Mouse (Mus musculus) midbrain, embryonic 15.5 days (tissue): Measurements from ENCODE around the gene Tm4sf5. TPM values are rescaled to one million over a fixed set of nuclear protein-coding genes. Genes with fewer than 3 reads are reported as not detected.
A peak's percentile ranks its signal among the peaks of the same experiment; 100 is the strongest.
"Not testable (repeated sequence)": the region's sequence is repeated elsewhere in the genome, so short reads cannot be mapped to it uniquely, and the experiment has no call there.

ENCODE experiments used
- ATAC-seq: fragments of 200-750 bp; cut with Nextera tagmentation; replicated peaks from 2 replicates; pipeline ENCODE4 v1.8.0; 2017; ENCODE audit warnings: moderate TSS enrichment
- H3K27ac ChIP-seq: fragments of 300-500 bp; sonication (generic); 2 replicates; pipeline ENCODE4 v1.5.1; 2015; ENCODE audit warnings: mild to moderate bottlenecking, inconsistent platforms
- H3K27me3 ChIP-seq: fragments of 300-500 bp; sonication (generic); replicated peaks from 2 replicates; pipeline ENCODE4 v1.6.1; 2015; ENCODE audit warnings: inconsistent platforms
- H3K36me3 ChIP-seq: fragments of 300-500 bp; sonication (generic); replicated peaks from 2 replicates; pipeline ENCODE4 v1.6.1; 2015; ENCODE audit warnings: inconsistent platforms
- H3K4me1 ChIP-seq: fragments of 300-500 bp; sonication (generic); 2 replicates; pipeline ENCODE4 v1.6.1; 2015; ENCODE audit warnings: inconsistent platforms
- H3K4me2 ChIP-seq: fragments of 300-500 bp; sonication (generic); 2 replicates; pipeline ENCODE4 v1.6.1; 2015; ENCODE audit warnings: inconsistent platforms, mild to moderate bottlenecking, moderate library complexity
- H3K4me3 ChIP-seq: fragments of 300-500 bp; sonication (generic); 2 replicates; pipeline ENCODE4 v1.5.1; 2015; ENCODE audit warnings: mild to moderate bottlenecking, inconsistent platforms
- H3K9ac ChIP-seq: fragments of 300-500 bp; sonication (generic); 2 replicates; pipeline ENCODE4 v1.6.1; 2015; ENCODE audit warnings: mild to moderate bottlenecking, inconsistent platforms
- H3K9me3 ChIP-seq: fragments of 300-500 bp; sonication (generic); 2 replicates; pipeline ENCODE4 v1.6.1; 2016; ENCODE audit warnings: inconsistent platforms
- WGBS: fragments of 180-500 bp; shearing (Covaris S2); methylation state at CpG from one replicate; pipeline ENCODE4 v1.1.7; 2015; ENCODE audit warnings: mixed read lengths; 5-methylcytosine and 5-hydroxymethylcytosine counted together
- polyA plus RNA-seq: library from polyadenylated mRNA; unstranded; fragments of >200 nt; fragmentation: Nextera tagmentation; extraction: Ambion mirVana; gene quantifications from 2 replicates; pipeline ENCODE4 v1.2.1, GENCODE M21; 2015

Tm4sf5 gene
- polyA plus RNA-seq, 1 experiment from 2014 or later = 3.8 TPM

- Histone ChIP-seq H3K4me1 (peaks cover 9% of the 10 kb centered on the region), H3K4me3 (no peak overlapping the region), H3K4me2 (no peak overlapping the region), H3K36me3 (no peaks in the 10 kb centered on the region), H3K27me3 (no peaks in the 10 kb centered on the region), H3K27ac (no peak overlapping the region), H3K9me3 (no peaks in the 10 kb centered on the region), H3K9ac (no peak overlapping the region)
- WGBS = 77% methylated on average over 7 of the region's 7 CpGs
- no peak for ATAC-seq
Observed at GRCm38 (mm10) chr11:70512709-70513342, 7.8 kb downstream of the Tm4sf5 start.

GRCm38 (mm10) chr11:70513520-70513919 lies 8.5 kb downstream of the Tm4sf5 start:
- H3K4me1 ChIP-seq = peaks cover 9% of the 10 kb centered on the region
- H3K27ac ChIP-seq = no peak overlapping the region
- no peaks in the 10 kb centered on the region for H3K27me3 ChIP-seq
- 47% methylated on average over 11 of the region's 11 CpGs for WGBS
- ATAC-seq = no peak
- no peaks in the 10 kb centered on the region for H3K36me3 ChIP-seq
- no peak overlapping the region for H3K4me2 ChIP-seq
- H3K9ac ChIP-seq = no peak overlapping the region
- H3K4me3 ChIP-seq = no peak overlapping the region
- no peaks in the 10 kb centered on the region for H3K9me3 ChIP-seq

- H3K4me2 ChIP-seq = no peak within 1 kb of the TSS
- no peak for ATAC-seq
- no peaks in the 10 kb centered on the region for H3K27me3 ChIP-seq
- H3K4me3 ChIP-seq = no peak within 1 kb of the TSS
- 88% methylated on average over 7 of the region's 7 CpGs for WGBS
- no peaks in the 10 kb centered on the region for H3K36me3 ChIP-seq
- H3K4me1 ChIP-seq = peaks cover 9% of the 10 kb centered on the region
- H3K9me3 ChIP-seq = no peaks in the 10 kb centered on the region
- H3K9ac ChIP-seq = no peak within 1 kb of the TSS
- no peak within 1 kb of the TSS for H3K27ac ChIP-seq
Observed at GRCm38 (mm10) chr11:70514288-70514687, 9.2 kb downstream of the Tm4sf5 start, which contains the start of gene Vmo1. TSS of gene Vmo1 (minus strand) at chr11:70514616.

GRCm38 (mm10) chr11:70516352-70516751 lies 11.3 kb downstream of the Tm4sf5 start:
- no peak overlapping the region for H3K4me3 ChIP-seq
- WGBS = 17% methylated on average over 2 of the region's 2 CpGs
- H3K27ac ChIP-seq = no peak overlapping the region
- H3K36me3 ChIP-seq = no peaks in the 10 kb centered on the region
- ATAC-seq = no peak
- H3K9me3 ChIP-seq = no peaks in the 10 kb centered on the region
- no peaks in the 10 kb centered on the region for H3K27me3 ChIP-seq
- peaks cover 9% of the 10 kb centered on the region; the same call in 1 of the 2 replicates for H3K4me1 ChIP-seq
- H3K4me2 ChIP-seq = no peak overlapping the region
- H3K9ac ChIP-seq = no peak overlapping the region

- Histone ChIP-seq H3K4me1 (peaks cover 9% of the 10 kb centered on the region; the same call in 1 of the 2 replicates), H3K9me3 (no peaks in the 10 kb centered on the region), H3K36me3 (no peaks in the 10 kb centered on the region), H3K9ac (no peak overlapping the region), H3K27ac (no peak overlapping the region), H3K27me3 (no peaks in the 10 kb centered on the region), H3K4me3 (no peak overlapping the region), H3K4me2 (no peak overlapping the region)
- WGBS = 52% methylated on average over 1 of the region's 1 CpGs
- no peak for ATAC-seq
Observed at GRCm38 (mm10) chr11:70518436-70518835, 13.4 kb downstream of the Tm4sf5 start.

- H3K9ac ChIP-seq = peak within 1 kb of the TSS; percentile 27; the same call in 1 of the 2 replicates
- H3K9me3 ChIP-seq = no peaks in the 10 kb centered on the region
- no peaks in the 10 kb centered on the region for H3K27me3 ChIP-seq
- peak within 1 kb of the TSS; percentile 40; the same call in 1 of the 2 replicates for H3K27ac ChIP-seq
- ATAC-seq = no peak
- peaks cover 9% of the 10 kb centered on the region; the same call in 1 of the 2 replicates for H3K4me1 ChIP-seq
- H3K4me3 ChIP-seq = peak within 1 kb of the TSS; percentile 15
- H3K36me3 ChIP-seq = no peaks in the 10 kb centered on the region
- WGBS = 84% methylated on average over 10 of the region's 10 CpGs
- H3K4me2 ChIP-seq = peak within 1 kb of the TSS; percentile 48
Observed at GRCm38 (mm10) chr11:70518923-70519322, 13.9 kb downstream of the Tm4sf5 start, which contains the start of gene Gltpd2. TSS of gene Gltpd2 (plus strand) at chr11:70519196.

- Histone ChIP-seq H3K4me1 (peaks cover 12% of the 10 kb centered on the region; the same call in 1 of the 2 replicates), H3K27me3 (no peaks in the 10 kb centered on the region), H3K27ac (peak overlapping the region; percentile 40; the same call in 1 of the 2 replicates), H3K9ac (peak overlapping the region; percentile 27; the same call in 1 of the 2 replicates), H3K4me3 (peak overlapping the region; percentile 15), H3K4me2 (peak overlapping the region; percentile 48), H3K9me3 (no peaks in the 10 kb centered on the region), H3K36me3 (no peaks in the 10 kb centered on the region)
- WGBS = 8% methylated on average over 41 of the region's 41 CpGs
- ATAC-seq = no peak; the same call in 1 of the 2 replicates
Observed at GRCm38 (mm10) chr11:70520178-70520769, 15.2 kb downstream of the Tm4sf5 start.

GRCm38 (mm10) chr11:70523306-70523989 lies 18.4 kb downstream of the Tm4sf5 start:
- not testable (repeated sequence) for ATAC-seq, H3K4me3 ChIP-seq, H3K9ac ChIP-seq, H3K9me3 ChIP-seq, H3K4me2 ChIP-seq, H3K27me3 ChIP-seq, H3K27ac ChIP-seq
- peaks cover 15% of the 10 kb centered on the region; the same call in 1 of the 2 replicates for H3K36me3 ChIP-seq
- 87% methylated on average over 8 of the region's 8 CpGs for WGBS
- peaks cover 23% of the 10 kb centered on the region for H3K4me1 ChIP-seq

- H3K4me2 ChIP-seq = peak overlapping the region; percentile 68
- H3K4me1 ChIP-seq = peaks cover 21% of the 10 kb centered on the region
- H3K9ac ChIP-seq = 0 out of 2 replicates have a peak overlapping the region, but pooled peaks have one; percentile 22
- H3K27ac ChIP-seq = no peak overlapping the region
- no peaks in the 10 kb centered on the region for H3K9me3 ChIP-seq
- H3K4me3 ChIP-seq = peak overlapping the region; percentile 71
- no peaks in the 10 kb centered on the region for H3K27me3 ChIP-seq
- 5% methylated on average over 8 of the region's 8 CpGs for WGBS
- peak; percentile 38 for ATAC-seq
- peaks cover 19% of the 10 kb centered on the region; the same call in 1 of the 2 replicates for H3K36me3 ChIP-seq
Observed at GRCm38 (mm10) chr11:70524782-70525181, 19.7 kb downstream of the Tm4sf5 start.

GRCm38 (mm10) chr11:70525184-70525678 lies 20.2 kb downstream of the Tm4sf5 start, which contains the start of gene Psmb6:
TSS of gene Psmb6 (plus strand) at chr11:70525367.
- Histone ChIP-seq H3K4me2 (peak within 1 kb of the TSS; percentile 68), H3K27me3 (no peaks in the 10 kb centered on the region), H3K9me3 (no peaks in the 10 kb centered on the region), H3K9ac (peak within 1 kb of the TSS; percentile 64), H3K4me1 (peaks cover 16% of the 10 kb centered on the region), H3K4me3 (peak within 1 kb of the TSS; percentile 71), H3K27ac (peak within 1 kb of the TSS; percentile 74), H3K36me3 (peaks cover 19% of the 10 kb centered on the region; the same call in 1 of the 2 replicates)
- under 1% methylated on average over 25 of the region's 26 CpGs for WGBS
- peak; percentile 92 for ATAC-seq

GRCm38 (mm10) chr11:70525726-70526125 lies 20.7 kb downstream of the Tm4sf5 start:
- Histone ChIP-seq H3K27ac (peak overlapping the region; percentile 74), H3K36me3 (peaks cover 19% of the 10 kb centered on the region; the same call in 1 of the 2 replicates), H3K4me2 (peak overlapping the region; percentile 68), H3K27me3 (no peaks in the 10 kb centered on the region), H3K9ac (peak overlapping the region; percentile 64), H3K4me1 (peaks cover 15% of the 10 kb centered on the region), H3K4me3 (peak overlapping the region; percentile 71), H3K9me3 (no peaks in the 10 kb centered on the region)
- 2% methylated on average over 12 of the region's 12 CpGs for WGBS
- ATAC-seq = peak; percentile 43

GRCm38 (mm10) chr11:70526211-70526610 lies 21.2 kb downstream of the Tm4sf5 start:
- Histone ChIP-seq H3K4me2 (peak overlapping the region; percentile 68), H3K36me3 (peaks cover 19% of the 10 kb centered on the region; the same call in 1 of the 2 replicates), H3K9me3 (no peaks in the 10 kb centered on the region), H3K4me1 (peaks cover 15% of the 10 kb centered on the region), H3K4me3 (peak overlapping the region; percentile 71), H3K27me3 (no peaks in the 10 kb centered on the region), H3K27ac (no peak overlapping the region), H3K9ac (no peak overlapping the region)
- no peak for ATAC-seq
- 91% methylated on average over 12 of the region's 12 CpGs for WGBS
